Mouse (Mus musculus) intestine, postnatal 0 days (tissue): Measurements from ENCODE around the gene Rptor. TPM values are rescaled to one million over a fixed set of nuclear protein-coding genes. Genes with fewer than 3 reads are reported as not detected.

ENCODE experiments used
- ATAC-seq: fragments of 200-750 bp; cut with Nextera tagmentation; 2 replicates; pipeline ENCODE4 v1.8.0; 2017; ENCODE audit warnings: mild to moderate bottlenecking, moderate TSS enrichment, moderate library complexity
- H3K27ac ChIP-seq: fragments of 300-500 bp; sonication (generic); 2 replicates; pipeline ENCODE4 v1.5.1; 2014; ENCODE audit warnings: mild to moderate bottlenecking, low read depth, low read length, moderate library complexity
- H3K27me3 ChIP-seq: fragments of 300-500 bp; sonication (generic); replicated peaks from 2 replicates; pipeline ENCODE4 v1.6.1; 2014; ENCODE audit warnings: low read length, mixed read lengths; ENCODE audit not compliant: control insufficient read depth, insufficient read depth
- H3K36me3 ChIP-seq: fragments of 300-500 bp; sonication (generic); 2 replicates; pipeline ENCODE4 v1.6.1; 2014; ENCODE audit warnings: mild to moderate bottlenecking, moderate library complexity; ENCODE audit not compliant: control insufficient read depth, insufficient read depth
- H3K4me1 ChIP-seq: fragments of 300-500 bp; sonication (generic); replicated peaks from 2 replicates; pipeline ENCODE4 v1.6.1; 2014; ENCODE audit warnings: antibody characterized with exemption, low read length, mixed read lengths; ENCODE audit not compliant: control insufficient read depth, insufficient read depth
- H3K4me2 ChIP-seq: fragments of 300-500 bp; sonication (generic); replicated peaks from 2 replicates; pipeline ENCODE4 v1.6.1; 2014; ENCODE audit warnings: low read depth, mild to moderate bottlenecking, moderate library complexity
- H3K4me3 ChIP-seq: fragments of 300-500 bp; sonication (generic); 2 replicates; pipeline ENCODE4 v1.5.1; 2014; ENCODE audit warnings: low read depth, low read length
- H3K9ac ChIP-seq: fragments of 300-500 bp; sonication (generic); 2 replicates; pipeline ENCODE4 v1.6.1; 2014; ENCODE audit warnings: mild to moderate bottlenecking, low read depth, low read length
- H3K9me3 ChIP-seq: fragments of 300-500 bp; sonication (generic); 2 replicates; pipeline ENCODE4 v1.6.1; 2016; ENCODE audit warnings: mixed run types; ENCODE audit not compliant: control insufficient read depth
- CTCF ChIP-seq: sonication (generic); IDR thresholded peaks from 2 replicates; pipeline ENCODE4 v1.5.1; 2016; ENCODE audit warnings: low read depth, mild to moderate bottlenecking, control low read depth, antibody characterized with exemption, moderate library complexity
- WGBS: fragments of 180-500 bp; shearing (Covaris S2); extraction: QIAGEN DNeasy Blood & Tissue Kit; methylation state at CpG from one replicate; pipeline ENCODE4 v1.1.7; 2014; 5-methylcytosine and 5-hydroxymethylcytosine counted together
- polyA plus RNA-seq: library from polyadenylated mRNA; unstranded; fragments of >200 nt; fragmentation: Nextera tagmentation; extraction: Ambion mirVana; gene quantifications from 2 replicates; pipeline ENCODE4 v1.2.1, GENCODE M21; 2015

The Rptor gene
- polyA plus RNA-seq, 1 experiment from 2014 or later = 5.1 TPM

GRCm38 (mm10) chr11:119847569-119847968, 244.9 kb downstream of the Rptor start:
- no peak for ATAC-seq
- 79% methylated on average over 3 of the region's 3 CpGs for WGBS

GRCm38 (mm10) chr11:119848189-119848588, 245.5 kb downstream of the Rptor start:
- Histone ChIP-seq H3K27me3 (no peaks in the 10 kb centered on the region), H3K4me1 (no peaks in the 10 kb centered on the region), H3K4me2 (no peak overlapping the region), H3K9me3 (no peaks in the 10 kb centered on the region), H3K27ac (no peak overlapping the region), H3K36me3 (peaks cover 56% of the 10 kb centered on the region), H3K9ac (no peak overlapping the region), H3K4me3 (no peak overlapping the region)
- ATAC-seq = no peak
- no peak for TF ChIP-seq CTCF
- WGBS = 94% methylated on average over 5 of the region's 5 CpGs

More at GRCm38 (mm10) chr11:119847569-119847968, 244.9 kb downstream of the Rptor start:
- Histone ChIP-seq H3K9ac (no peak overlapping the region), H3K9me3 (no peaks in the 10 kb centered on the region), H3K27me3 (no peaks in the 10 kb centered on the region), H3K4me2 (no peak overlapping the region), H3K27ac (no peak overlapping the region), H3K4me1 (no peaks in the 10 kb centered on the region), H3K36me3 (peaks cover 52% of the 10 kb centered on the region), H3K4me3 (no peak overlapping the region)
- no peak for TF ChIP-seq CTCF

GRCm38 (mm10) chr11:119855999-119856398, 253.3 kb downstream of the Rptor start:
- 75% methylated on average over 7 of the region's 7 CpGs for WGBS
- H3K27me3 ChIP-seq = no peaks in the 10 kb centered on the region
- H3K4me3 ChIP-seq = no peak overlapping the region
- no peak for TF ChIP-seq CTCF
- no peak for ATAC-seq
- peaks cover 54% of the 10 kb centered on the region for H3K36me3 ChIP-seq
- H3K27ac ChIP-seq = no peak overlapping the region
- H3K9ac ChIP-seq = no peak overlapping the region
- no peak overlapping the region for H3K4me2 ChIP-seq
- H3K4me1 ChIP-seq = no peaks in the 10 kb centered on the region
- no peaks in the 10 kb centered on the region for H3K9me3 ChIP-seq

- no peak for ATAC-seq
- no peaks in the 10 kb centered on the region for H3K9me3 ChIP-seq
- no peak overlapping the region for H3K27ac ChIP-seq
- no peak for TF ChIP-seq CTCF
- H3K4me1 ChIP-seq = no peaks in the 10 kb centered on the region
- no peak overlapping the region for H3K4me2 ChIP-seq
- WGBS = 85% methylated on average over 8 of the region's 8 CpGs
- H3K9ac ChIP-seq = no peak overlapping the region
- H3K27me3 ChIP-seq = no peaks in the 10 kb centered on the region
- no peak overlapping the region for H3K4me3 ChIP-seq
- H3K36me3 ChIP-seq = peaks cover 32% of the 10 kb centered on the region
These were observed 260.0 kb downstream of the Rptor start for GRCm38 (mm10) chr11:119862523-119863299.

GRCm38 (mm10) chr11:119863421-119863821, 260.7 kb downstream of the Rptor start:
- TF ChIP-seq CTCF = no peak
- H3K4me2 ChIP-seq = no peak overlapping the region
- no peak overlapping the region for H3K27ac ChIP-seq
- no peak overlapping the region for H3K9ac ChIP-seq
- peak; percentile 31; the same call in 1 of the 2 replicates for ATAC-seq
- H3K9me3 ChIP-seq = no peaks in the 10 kb centered on the region
- H3K4me3 ChIP-seq = no peak overlapping the region
- H3K27me3 ChIP-seq = no peaks in the 10 kb centered on the region
- H3K36me3 ChIP-seq = peaks cover 26% of the 10 kb centered on the region
- H3K4me1 ChIP-seq = no peaks in the 10 kb centered on the region
- WGBS = 52% methylated on average over 10 of the region's 10 CpGs

- peaks cover 44% of the 10 kb centered on the region for H3K36me3 ChIP-seq
- H3K27me3 ChIP-seq = no peaks in the 10 kb centered on the region
- no peak overlapping the region for H3K27ac ChIP-seq
- no peak overlapping the region for H3K9ac ChIP-seq
- no peak overlapping the region for H3K4me3 ChIP-seq
- 80% methylated on average over 6 of the region's 6 CpGs for WGBS
- no peak for ATAC-seq
- H3K4me2 ChIP-seq = no peak overlapping the region
- H3K4me1 ChIP-seq = no peaks in the 10 kb centered on the region
- no peak for TF ChIP-seq CTCF
- H3K9me3 ChIP-seq = no peaks in the 10 kb centered on the region
These were observed 264.1 kb downstream of the Rptor start for GRCm38 (mm10) chr11:119866837-119867236.
